Mouse (Mus musculus) hindbrain, embryonic 10.5 days (tissue): ENCODE data around the gene Ccdc97. TPM values are rescaled to one million over a fixed set of nuclear protein-coding genes. Genes with fewer than 3 reads are reported as not detected.

ENCODE experiments used
- DNase-seq: peaks from one replicate; pipeline ENCODE4 v3.0.0-alpha.2; 2017; ENCODE audit warnings: low spot score
- H3K27ac ChIP-seq: fragments of 300-500 bp; sonication (generic); 2 replicates; pipeline ENCODE4 v1.5.1; 2016; ENCODE audit warnings: mild to moderate bottlenecking, moderate library complexity
- H3K27me3 ChIP-seq: fragments of 300-500 bp; sonication (generic); 2 replicates; pipeline ENCODE4 v1.6.1; 2016; ENCODE audit warnings: mild to moderate bottlenecking; ENCODE audit not compliant: poor library complexity, insufficient read depth, severe bottlenecking
- H3K36me3 ChIP-seq: fragments of 300-500 bp; sonication (generic); 2 replicates; pipeline ENCODE4 v1.6.1; 2016; ENCODE audit warnings: mild to moderate bottlenecking, moderate library complexity
- H3K4me1 ChIP-seq: fragments of 300-500 bp; sonication (generic); replicated peaks from 2 replicates; pipeline ENCODE4 v1.6.1; 2016; ENCODE audit warnings: mild to moderate bottlenecking
- H3K4me3 ChIP-seq: fragments of 300-500 bp; sonication (generic); 2 replicates; pipeline ENCODE4 v1.5.1; 2016; ENCODE audit warnings: mild to moderate bottlenecking, moderate library complexity
- H3K9me3 ChIP-seq: fragments of 300-500 bp; sonication (generic); 2 replicates; pipeline ENCODE4 v1.6.1; 2016; ENCODE audit warnings: mild to moderate bottlenecking, moderate library complexity
- WGBS: fragments of 180-500 bp; shearing (Covaris S2); methylation state at CpG from one replicate; pipeline ENCODE4 v1.1.7; 2016; 5-methylcytosine and 5-hydroxymethylcytosine counted together
- polyA plus RNA-seq: library from polyadenylated mRNA; unstranded; fragments of >200 nt; fragmentation: Nextera tagmentation; extraction: Ambion mirVana; gene quantifications from 2 replicates; pipeline ENCODE4 v1.2.1, GENCODE M21; 2016

Gene Ccdc97
- polyA plus RNA-seq, 1 experiment from 2014 or later = 44.0 TPM

GRCm38 (mm10) chr7:25670096-25670495 lies 48.8 kb downstream of the Ccdc97 start:
- 88% methylated on average over 4 of the region's 4 CpGs for WGBS
- no peak for DNase-seq
- Histone ChIP-seq H3K4me1 (peaks cover 7% of the 10 kb centered on the region), H3K4me3 (no peak overlapping the region), H3K27me3 (peaks cover 21% of the 10 kb centered on the region), H3K9me3 (peaks cover 3% of the 10 kb centered on the region; the same call in 1 of the 2 replicates), H3K27ac (no peak overlapping the region), H3K36me3 (peaks cover 49% of the 10 kb centered on the region)

- Histone ChIP-seq H3K4me3 (no peak overlapping the region), H3K4me1 (peaks cover 3% of the 10 kb centered on the region), H3K27me3 (peaks cover 16% of the 10 kb centered on the region), H3K9me3 (peaks cover 3% of the 10 kb centered on the region; the same call in 1 of the 2 replicates), H3K27ac (no peak overlapping the region), H3K36me3 (peaks cover 53% of the 10 kb centered on the region)
- 80% methylated on average over 9 of the region's 9 CpGs for WGBS
- DNase-seq = no peak
Measured at GRCm38 (mm10) chr7:25669631-25670030, 49.3 kb downstream of the Ccdc97 start.

DNA sequence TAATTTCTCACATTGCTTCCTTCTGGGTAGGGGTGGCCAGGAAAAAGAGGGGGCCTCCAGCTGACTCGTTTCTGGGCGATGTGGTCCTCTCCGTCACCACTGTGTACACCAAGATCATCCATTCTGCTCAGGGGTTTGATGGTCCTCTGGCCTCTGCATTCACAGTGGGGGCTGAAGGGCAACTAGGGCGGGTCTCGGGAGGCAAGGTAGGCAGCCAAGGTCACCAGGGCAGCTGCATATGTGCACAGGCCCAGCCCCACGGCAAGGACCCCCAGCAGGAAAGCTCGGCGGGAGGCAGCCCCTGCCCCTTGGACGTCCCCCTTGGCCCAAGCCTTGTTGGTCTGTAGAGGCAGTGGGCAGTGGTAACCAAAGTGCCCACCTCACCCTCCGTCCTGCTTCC lies 49.7 kb downstream of the Ccdc97 start:
- no peak overlapping the region for H3K27ac ChIP-seq
- no peaks in the 10 kb centered on the region for H3K4me1 ChIP-seq
- peaks cover 3% of the 10 kb centered on the region; the same call in 1 of the 2 replicates for H3K9me3 ChIP-seq
- H3K36me3 ChIP-seq = peaks cover 58% of the 10 kb centered on the region
- WGBS = 88% methylated on average over 10 of the region's 10 CpGs
- H3K27me3 ChIP-seq = peaks cover 11% of the 10 kb centered on the region
- no peak for DNase-seq
- no peak overlapping the region for H3K4me3 ChIP-seq

GRCm38 (mm10) chr7:25666381-25666780 lies 52.5 kb downstream of the Ccdc97 start:
- H3K4me3 ChIP-seq = no peak overlapping the region
- H3K9me3 ChIP-seq = no peaks in the 10 kb centered on the region
- H3K27me3 ChIP-seq = no peaks in the 10 kb centered on the region
- H3K4me1 ChIP-seq = no peaks in the 10 kb centered on the region
- H3K36me3 ChIP-seq = peaks cover 79% of the 10 kb centered on the region
- no peak for DNase-seq
- WGBS = 93% methylated on average over 8 of the region's 8 CpGs
- H3K27ac ChIP-seq = no peak overlapping the region

Other genes with a start within 250 kb of the Ccdc97 start
- 0.92 and 2.2 TPM in 2 replicates for gene Ceacam1, start 241.5 kb downstream of the Ccdc97 start, polyA plus RNA-seq
- gene Ceacam2, start 179.2 kb downstream of the Ccdc97 start, polyA plus RNA-seq = not detected in 2 replicates
- not detected in 2 replicates for gene Erich4, start 103.2 kb downstream of the Ccdc97 start, polyA plus RNA-seq
- gene Dmac2, start 99.7 kb downstream of the Ccdc97 start, polyA plus RNA-seq = 26.3 and 29.6 TPM in 2 replicates
- 0.87 and 1.8 TPM in 2 replicates for gene B3gnt8, start 92.4 kb downstream of the Ccdc97 start, polyA plus RNA-seq
- 45.3 and 49.4 TPM in 2 replicates for gene Bckdha, start 60.1 kb downstream of the Ccdc97 start, polyA plus RNA-seq
- gene Exosc5, start 59.9 kb downstream of the Ccdc97 start, polyA plus RNA-seq = 75.6 and 76.4 TPM in 2 replicates
- 3.1 and 3.2 TPM in 2 replicates for gene Tmem91, start 43.9 kb downstream of the Ccdc97 start, polyA plus RNA-seq
- 38.3 and 44.6 TPM in 2 replicates for gene B9d2, start 38.3 kb downstream of the Ccdc97 start, polyA plus RNA-seq
- 0.81 and 2.1 TPM in 2 replicates for gene Tgfb1, start 32.1 kb downstream of the Ccdc97 start, polyA plus RNA-seq
- gene Hnrnpul1, start 35.7 kb upstream of the Ccdc97 start, polyA plus RNA-seq = 60.5 and 61.6 TPM in 2 replicates
- 15.0 and 18.4 TPM in 2 replicates for gene Axl, start 69.6 kb upstream of the Ccdc97 start, polyA plus RNA-seq
- gene Cyp2s1, start 97.8 kb upstream of the Ccdc97 start, polyA plus RNA-seq = 0.44 and 0.46 TPM in 2 replicates
- not detected in 2 replicates for gene Cyp2b10, start 178.5 kb upstream of the Ccdc97 start, polyA plus RNA-seq